Mouse (Mus musculus) urinary bladder, postnatal 14 days (tissue): Measurements from ENCODE around the gene Rtl8b.
"Not testable (repeated sequence)": the region's sequence is repeated elsewhere in the genome, so short reads cannot be mapped to it uniquely, and the experiment has no call there.

ENCODE experiments used
- DNase-seq: peaks from one replicate; pipeline ENCODE4 v3.0.0; 2021; ENCODE audit warnings: low spot score

The Rtl8b gene

GRCm38 (mm10) chrX:53670294-53670693 lies at the start of gene Rtl8b:
Gene Rtl8b, minus strand, starts transcription at chrX:53670408.
- DNase-seq = peak; percentile 74

- DNase-seq = peak; percentile 3
Observed at GRCm38 (mm10) chrX:53716323-53717182, 46.3 kb upstream of the Rtl8b start.

GRCm38 (mm10) chrX:53715942-53716322 lies 45.7 kb upstream of the Rtl8b start:
- DNase-seq = no peak

GRCm38 (mm10) chrX:53702673-53703072 lies 32.5 kb upstream of the Rtl8b start:
- no peak for DNase-seq

- DNase-seq = no peak
Observed at GRCm38 (mm10) chrX:53699225-53699624, 29.0 kb upstream of the Rtl8b start.

GRCm38 (mm10) chrX:53694008-53694777 lies 24.0 kb upstream of the Rtl8b start:
- no peak for DNase-seq

GRCm38 (mm10) chrX:53693141-53693540 lies 22.9 kb upstream of the Rtl8b start:
- DNase-seq = no peak

GRCm38 (mm10) chrX:53692065-53692464 lies 21.9 kb upstream of the Rtl8b start:
- DNase-seq = no peak

GRCm38 (mm10) chrX:53684676-53685075 lies 14.5 kb upstream of the Rtl8b start:
- not testable (repeated sequence) for DNase-seq

- DNase-seq = not testable (repeated sequence)
Observed at GRCm38 (mm10) chrX:53682650-53683049, 12.4 kb upstream of the Rtl8b start.

GRCm38 (mm10) chrX:53676943-53677342 lies 6.7 kb upstream of the Rtl8b start:
- DNase-seq = peak; percentile 64

GRCm38 (mm10) chrX:53670696-53671095 lies 488 bp upstream of the Rtl8b start:
- not testable (repeated sequence) for DNase-seq

- DNase-seq = not testable (repeated sequence)
Observed at GRCm38 (mm10) chrX:53669557-53670270, 494 bp downstream of the Rtl8b start.

- not testable (repeated sequence) for DNase-seq
Observed at GRCm38 (mm10) chrX:53652917-53653316, 17.3 kb downstream of the Rtl8b start.

- no peak for DNase-seq
Observed at GRCm38 (mm10) chrX:53645885-53646284, 24.3 kb downstream of the Rtl8b start.

- DNase-seq = peak; percentile 75
Observed at GRCm38 (mm10) chrX:53642980-53643961, 26.9 kb downstream of the Rtl8b start, which contains the start of gene Rtl8a. Gene Rtl8a, minus strand, starts transcription at chrX:53643682.

GRCm38 (mm10) chrX:53642604-53642979 lies 27.6 kb downstream of the Rtl8b start:
- not testable (repeated sequence) for DNase-seq

GRCm38 (mm10) chrX:53638107-53638506 lies 32.1 kb downstream of the Rtl8b start:
- DNase-seq = not testable (repeated sequence)
